In the genomic region with DNA sequence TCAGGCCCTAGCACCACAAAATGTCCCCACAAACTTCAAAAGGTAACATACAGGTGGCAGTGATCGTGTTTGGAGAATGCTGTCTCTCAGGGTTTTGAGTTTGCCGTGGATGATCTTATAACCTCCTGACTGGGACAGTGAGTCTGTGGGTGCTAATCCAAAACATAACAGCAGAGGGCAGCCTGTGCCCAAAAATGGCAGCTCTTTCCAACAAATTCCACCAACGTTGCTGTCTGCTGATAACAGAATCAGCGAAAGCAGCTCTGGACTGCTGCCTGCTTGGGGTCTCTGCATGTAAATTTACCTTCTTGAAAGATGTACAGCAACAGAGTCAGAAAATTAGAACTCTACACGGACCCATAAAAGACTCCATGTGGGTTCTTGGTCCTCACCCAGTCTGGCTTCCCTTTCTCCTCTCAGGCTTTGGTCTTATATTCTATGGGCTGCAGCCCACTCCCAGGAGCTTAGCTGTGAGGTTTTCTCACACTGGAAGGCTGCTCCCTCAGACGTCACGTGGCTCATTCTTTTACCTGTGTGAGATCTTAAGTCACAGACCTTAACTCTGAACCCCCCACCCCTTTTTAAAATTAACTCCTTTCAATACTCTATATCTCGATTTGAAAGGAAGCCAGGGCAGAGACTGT, we compare ENCODE assay signal across 7 mouse cellular contexts. TPM values are rescaled to one million over a fixed set of nuclear protein-coding genes. Genes with fewer than 3 reads are reported as not detected.
DNase-seq lines count a peak whose midpoint lies in the region; ATAC-seq and TF ChIP-seq lines count a peak whose summit lies in the region.

No protein-coding gene starts in this region.

- no peaks in the 10 kb centered on the region for H3K27me3 ChIP-seq in G1E (ENCODE audit: insufficient read depth, low read length)
- no peaks in the 10 kb centered on the region for H3K27me3 ChIP-seq in heart, postnatal 0 days (ENCODE audit: control insufficient read depth, insufficient read depth, low read length)

- no peak for TF ChIP-seq EP300 in heart, postnatal 0 days (IDR thresholded peaks at IDR 0.05; ENCODE audit: low read depth)

- H3K36me3 ChIP-seq in G1E (replicated peaks) = no peaks in the 10 kb centered on the region
- H3K36me3 ChIP-seq in heart, postnatal 0 days (replicated peaks; ENCODE audit: control insufficient read depth, insufficient read depth, low read length) = no peaks in the 10 kb centered on the region

- no peak for DNase-seq in G1E (ENCODE audit: low spot score)
- peak; percentile 70 for DNase-seq in adrenal gland, postnatal 14 days
- DNase-seq in embryo, embryonic 9.5 days (ENCODE audit: extremely low spot score) = peak; percentile 80
- DNase-seq in heart, postnatal 0 days (ENCODE audit: low spot score) = peak; percentile 9
- peak; percentile 65 to 84 for DNase-seq in layer of hippocampus, adult 8-10 months (ENCODE audit: low spot score in 2 of 2)
- DNase-seq in lung, postnatal 10 days = peak; percentile 76
- peak; percentile 82 to 89 for DNase-seq in right cerebral cortex, postnatal 10 days (ENCODE audit: low spot score in 2 of 2)

- no peak overlapping the region for H3K4me3 ChIP-seq in G1E (ENCODE audit: low read depth, low read length)
- no peak overlapping the region for H3K4me3 ChIP-seq in heart, postnatal 0 days (ENCODE audit: low read depth, low read length)

- no peaks in the 10 kb centered on the region for H3K9me3 ChIP-seq in G1E (replicated peaks)
- H3K9me3 ChIP-seq in heart, postnatal 0 days (replicated peaks; ENCODE audit: control insufficient read depth, low read length) = no peaks in the 10 kb centered on the region

- WGBS in heart, postnatal 0 days = 16% methylated on average over 8 of the region's 8 CpGs

- no peak overlapping the region for H3K27ac ChIP-seq in heart, postnatal 0 days (ENCODE audit: low read depth)

- no peak overlapping the region for H3K9ac ChIP-seq in heart, postnatal 0 days (replicated peaks; ENCODE audit: low read depth, low read length)

- H3K4me1 ChIP-seq in G1E (ENCODE audit: insufficient read depth, low read depth, low read length) = no peaks in the 10 kb centered on the region
- no peaks in the 10 kb centered on the region for H3K4me1 ChIP-seq in heart, postnatal 0 days (ENCODE audit: control insufficient read depth, insufficient read depth)

- no peak overlapping the region for H3K4me2 ChIP-seq in heart, postnatal 0 days (ENCODE audit: low read depth, low read length)

- ATAC-seq in G1E (ENCODE audit: extremely low read depth, insufficient number of reproducible peaks, low FRiP score, poor library complexity, severe bottlenecking) = peak; percentile 57
- ATAC-seq in heart, postnatal 0 days (ENCODE audit: insufficient read depth, low read depth) = no peak

- 0 out of 2 replicates have a peak, but pooled peaks have one; percentile 33 for TF ChIP-seq CTCF in G1E (IDR thresholded peaks at IDR 0.05; ENCODE audit: low read depth, low read length)
- TF ChIP-seq CTCF in heart, postnatal 0 days (IDR thresholded peaks at IDR 0.05; ENCODE audit: low read depth) = peak; percentile 75

RNA-seq across cellular contexts. Expression of a gene that starts 24.1 kb away (rescaled TPM):
- total RNA-seq in G1E (2014; fragmentation: Nextera tagmentation) (not detected in 2 replicates), G1E (2017) (0.06 and 0.33 TPM in 2 replicates)
- polyA plus RNA-seq in G1E (2012) = not detected in 2 replicates
- 1.4 and 2.0 TPM in 2 replicates for total RNA-seq in adrenal gland, postnatal 14 days (2021)
- 0.15 and 4.1 TPM in 2 replicates for total RNA-seq in heart, postnatal 0 days (2014; rRNA removed; ENCODE audit: low replicate concordance)
- polyA plus RNA-seq in heart, postnatal 0 days (2015; fragmentation: Nextera tagmentation; extraction: Ambion mirVana) = 0.22 and 0.48 TPM in 2 replicates
- total RNA-seq in layer of hippocampus, adult 8-10 months (2022) = 10 to 100 TPM; 24.4 to 25.1 (median 24.9) TPM
